In the genomic region with DNA sequence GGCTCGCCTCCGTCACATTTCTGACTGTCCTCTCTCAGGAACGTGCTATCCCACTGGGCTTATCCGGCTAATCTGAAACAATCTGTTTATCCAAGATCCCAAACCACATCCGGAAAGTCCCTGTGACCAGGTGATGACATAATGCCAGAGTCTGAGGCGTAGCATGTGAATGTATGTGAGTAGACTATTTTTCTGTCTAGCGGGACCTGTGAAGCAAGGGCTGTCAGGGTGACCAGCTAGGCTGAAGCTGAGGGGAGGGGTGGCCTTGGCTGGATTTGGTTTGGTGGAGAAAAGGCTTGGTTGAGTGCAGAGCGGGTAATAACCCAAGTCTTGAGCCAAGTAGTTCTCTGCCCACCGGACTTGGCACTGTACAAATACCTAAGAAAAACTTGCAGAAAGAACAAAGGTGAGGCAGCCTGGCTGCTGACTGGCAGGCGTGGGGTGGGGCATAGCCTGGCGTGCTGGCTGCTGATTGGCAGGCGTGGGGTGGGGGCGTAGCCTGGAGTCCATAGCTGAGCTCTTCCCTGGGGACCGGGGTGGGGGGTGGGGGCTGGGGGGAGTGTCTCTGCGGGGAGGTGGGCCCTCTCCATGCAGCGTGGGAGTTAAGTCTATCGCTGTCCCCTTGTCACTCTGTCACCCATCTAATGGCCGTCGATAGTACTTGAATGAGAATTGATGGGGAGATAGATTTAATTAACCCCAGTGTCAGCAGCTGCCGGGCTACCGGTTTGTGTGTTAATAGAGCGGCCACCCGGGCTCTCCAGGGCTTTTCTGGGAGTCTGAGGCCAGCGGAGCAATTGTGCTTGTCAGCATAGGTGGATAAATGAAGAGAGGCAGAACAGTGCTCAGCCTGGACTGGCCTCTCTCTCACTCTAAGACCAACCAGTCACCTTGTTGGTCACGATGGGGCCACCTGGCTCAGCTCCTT, we compare ENCODE assay signal across 9 mouse cellular contexts. TPM values are rescaled to one million over a fixed set of nuclear protein-coding genes. Genes with fewer than 3 reads are reported as not detected.
DNase-seq lines count a peak whose midpoint lies in the region; ATAC-seq and TF ChIP-seq lines count a peak whose summit lies in the region.
"Had no signal": no experiment of that assay in that cellular context is flagged by ENCODE, and none has a peak within 500 bp of the region (broad histone marks: within the 10 kb centered on the region; RNA-seq: fewer than 3 reads in every experiment).

No protein-coding gene starts in this region.

- intact Hi-C loops in gastrocnemius, postnatal 14 days (cut with DNase I; ENCODE audit: low total_unique reads) = no loop called here

- ATAC-seq in hindbrain, embryonic 14.5 days (ENCODE audit: low FRiP score) = peak; percentile 79
- ATAC-seq in midbrain, embryonic 11.5 days (ENCODE audit: low FRiP score) = peak; percentile 93

- TF ChIP-seq POLR2A in brain, embryonic 14.5 days (IDR thresholded peaks at IDR 0.05; ENCODE audit: borderline replicate concordance, extremely low read depth, insufficient read depth, insufficient read length, poor library complexity, severe bottlenecking) = no peak

- WGBS in hindbrain, embryonic 14.5 days = 22% methylated on average over 25 of the region's 25 CpGs
- 20% methylated on average over 25 of the region's 25 CpGs for WGBS in midbrain, embryonic 11.5 days

- no peaks in the 10 kb centered on the region for H3K27me3 ChIP-seq in hindbrain, embryonic 14.5 days (ENCODE audit: control insufficient read depth, insufficient read depth, low read length)
- H3K27me3 ChIP-seq in midbrain, embryonic 11.5 days (ENCODE audit: control insufficient read depth, insufficient read depth, low read length) = no peaks in the 10 kb centered on the region

- no peak for TF ChIP-seq CTCF in brain, embryonic 14.5 days (IDR thresholded peaks at IDR 0.05; ENCODE audit: borderline replicate concordance, extremely low read depth, insufficient read depth, insufficient read length)

- no peaks in the 10 kb centered on the region for H3K36me3 ChIP-seq in hindbrain, embryonic 14.5 days (replicated peaks; ENCODE audit: control insufficient read depth, insufficient read depth)
- no peaks in the 10 kb centered on the region for H3K36me3 ChIP-seq in midbrain, embryonic 11.5 days (ENCODE audit: control insufficient read depth, insufficient read depth, low read length)

- H3K27ac ChIP-seq in hindbrain, embryonic 14.5 days = 0 out of 2 replicates have a peak overlapping the region, but pooled peaks have one; percentile 4
- H3K27ac ChIP-seq in midbrain, embryonic 11.5 days (ENCODE audit: low read depth, low read length) = peak overlapping the region; percentile 65

- H3K9ac ChIP-seq in hindbrain, embryonic 14.5 days = peak overlapping the region; percentile 41; the same call in 1 of the 2 replicates
- no peak overlapping the region for H3K9ac ChIP-seq in midbrain, embryonic 11.5 days (ENCODE audit: low read length)

- H3K9me3 ChIP-seq in hindbrain, embryonic 14.5 days (ENCODE audit: control insufficient read depth, low read length) = no peaks in the 10 kb centered on the region
- no peaks in the 10 kb centered on the region for H3K9me3 ChIP-seq in midbrain, embryonic 11.5 days (ENCODE audit: control insufficient read depth, low read length)

- H3K4me2 ChIP-seq in hindbrain, embryonic 14.5 days (replicated peaks) = peak overlapping the region; percentile 43
- H3K4me2 ChIP-seq in midbrain, embryonic 11.5 days = peak overlapping the region; percentile 41

- no peak overlapping the region for H3K4me3 ChIP-seq in hindbrain, embryonic 14.5 days (replicated peaks; ENCODE audit: low read length)
- peak overlapping the region; percentile 19; the same call in 1 of the 2 replicates for H3K4me3 ChIP-seq in midbrain, embryonic 11.5 days (ENCODE audit: low read depth, low read length)

- H3K4me1 ChIP-seq in hindbrain, embryonic 14.5 days (replicated peaks; ENCODE audit: control insufficient read depth, insufficient read depth, low read length) = peaks cover 6% of the 10 kb centered on the region; the same call in 1 of the 2 replicates
- peaks cover 14% of the 10 kb centered on the region for H3K4me1 ChIP-seq in midbrain, embryonic 11.5 days (ENCODE audit: control insufficient read depth, insufficient read depth, low read length)

- DNase-seq in Muller cell, postnatal 12 days (ENCODE audit: inconsistent ontology term) = peak; percentile 12
- DNase-seq in brain, embryonic 14.5 days (ENCODE audit: low read depth) = peak; percentile 90
- peak; percentile 44 for DNase-seq in hindbrain, embryonic 14.5 days (ENCODE audit: low spot score)
- peak; percentile 91 for DNase-seq in midbrain, embryonic 11.5 days (ENCODE audit: low spot score, missing footprints)
- DNase-seq in frontal cortex, adult 2 months (ENCODE audit: extremely low spot score in 1 of 2, low spot score in 1 of 2) = no peak
- DNase-seq in urinary bladder, postnatal 36 days (ENCODE audit: low spot score in 2 of 2) = no peak
- DNase-seq in adrenal gland, postnatal 36 days = no peak
- DNase-seq in gastrocnemius, postnatal 14 days = no peak
- DNase-seq: gastrocnemius, postnatal 10 days had no signal

RNA-seq across cellular contexts. Expression of a gene that starts 54.2 kb away (rescaled TPM):
- polyA plus RNA-seq in brain, embryonic 14.5 days (2012; rRNA removed) = 6.3 and 12.7 TPM in 2 replicates
- polyA plus RNA-seq in hindbrain, embryonic 14.5 days (2014; fragmentation: Nextera tagmentation; extraction: Ambion mirVana) = 2.8 and 2.9 TPM in 2 replicates
- polyA plus RNA-seq in midbrain, embryonic 11.5 days (2014; fragmentation: Nextera tagmentation; extraction: Ambion mirVana) = 2.8 and 3.5 TPM in 2 replicates
- polyA plus RNA-seq in frontal cortex, adult 2 months (2012; rRNA removed) = 7.2 and 7.4 TPM in 2 replicates
- total RNA-seq in adrenal gland, postnatal 36 days (2021) = 1 to 10 TPM; 5.9 to 8.3 TPM
- total RNA-seq in gastrocnemius, postnatal 14 days (2021) = 10 to 100 TPM in 1 of 2 experiments, 1 to 10 TPM in 1; 7.3 to 12.1 TPM

Comparison
In these comparisons a context has a peak if more than half of its experiments do, and no peak if none do; other contexts are left out.
1. DNase-seq: peak in Muller cell, postnatal 12 days (single experiment), brain, embryonic 14.5 days (single experiment), hindbrain, embryonic 14.5 days (single experiment) and midbrain, embryonic 11.5 days (single experiment); none in frontal cortex, adult 2 months (0 of 2), urinary bladder, postnatal 36 days (0 of 2), adrenal gland, postnatal 36 days (0 of 2) and gastrocnemius, postnatal 14 days (single experiment).